ENCODE assay signal across 26 mouse cellular contexts in genomic region chr3:153121934-153122333, GRCm38 (mm10).
DNase-seq lines count a peak whose midpoint lies in the region; ATAC-seq lines count a peak whose summit lies in the region.
"Had no signal": no experiment of that assay in that cellular context is flagged by ENCODE, and none has a peak within 500 bp of the region (broad histone marks: within the 10 kb centered on the region; RNA-seq: fewer than 3 reads in every experiment).

No protein-coding gene starts in this region.

- peak; percentile 64 for DNase-seq in forebrain, embryonic 14.5 days (ENCODE audit: low spot score)
- DNase-seq in layer of hippocampus, postnatal 10 days (ENCODE audit: low spot score in 2 of 2), result peak; percentile 25 to 28
- DNase-seq in layer of hippocampus, adult 9-10 months (ENCODE audit: low spot score), result no peak
- peak; percentile 16 for DNase-seq in right cerebral cortex, postnatal 4 days
- no peak for DNase-seq in right cerebral cortex, postnatal 14 days
- DNase-seq in urinary bladder, postnatal 36 days (ENCODE audit: low spot score in 2 of 2), result no peak
- DNase-seq in left cerebral cortex, adult 18-20 months (ENCODE audit: low spot score in 2 of 2), result no peak
- DNase-seq: adrenal gland, postnatal 10 days; cerebellum, adult 18-20 months; cerebellum, postnatal 10 days; left cerebral cortex, postnatal 4 days; liver, postnatal 0 days; lung, postnatal 14 days; right cerebral cortex, adult 18-20 months; thymus, postnatal 14 days had no signal

- H3K36me3 ChIP-seq in forebrain, embryonic 14.5 days (ENCODE audit: control insufficient read depth, insufficient read depth, low read length), result no peaks in the 10 kb centered on the region
- H3K36me3 ChIP-seq in forebrain, embryonic 15.5 days, result no peaks in the 10 kb centered on the region
- H3K36me3 ChIP-seq: hindbrain, embryonic 12.5 days; intestine, embryonic 15.5 days; liver, embryonic 12.5 days; neural tube, embryonic 12.5 days; stomach, embryonic 15.5 days had no signal

- H3K9ac ChIP-seq in forebrain, embryonic 14.5 days (ENCODE audit: low read length), result no peak overlapping the region
- H3K9ac ChIP-seq in forebrain, embryonic 15.5 days (replicated peaks), result no peak overlapping the region
- H3K9ac ChIP-seq: hindbrain, embryonic 12.5 days; intestine, embryonic 15.5 days; liver, embryonic 12.5 days; liver, postnatal 0 days; neural tube, embryonic 12.5 days; stomach, embryonic 15.5 days had no signal

- no peak overlapping the region for H3K4me3 ChIP-seq in forebrain, embryonic 14.5 days (ENCODE audit: low read depth, low read length)
- no peak overlapping the region for H3K4me3 ChIP-seq in forebrain, embryonic 15.5 days
- H3K4me3 ChIP-seq: hindbrain, embryonic 12.5 days; intestine, embryonic 15.5 days; liver, embryonic 12.5 days; myocyte; neural tube, embryonic 12.5 days; stomach, embryonic 15.5 days had no signal

- H3K9me3 ChIP-seq in forebrain, embryonic 14.5 days (replicated peaks; ENCODE audit: control insufficient read depth, low read length), result no peaks in the 10 kb centered on the region
- H3K9me3 ChIP-seq in forebrain, embryonic 15.5 days, result no peaks in the 10 kb centered on the region
- H3K9me3 ChIP-seq: hindbrain, embryonic 12.5 days; intestine, embryonic 15.5 days; liver, embryonic 12.5 days; neural tube, embryonic 12.5 days; stomach, embryonic 15.5 days had no signal

- WGBS in forebrain, embryonic 14.5 days, result 82% methylated on average over 10 of the region's 10 CpGs
- WGBS in forebrain, embryonic 15.5 days, result 68% methylated on average over 10 of the region's 10 CpGs

- ATAC-seq in forebrain, embryonic 14.5 days, result peak; percentile 61; the same call in 1 of the 2 replicates
- no peak; the same call in 1 of the 2 replicates for ATAC-seq in forebrain, embryonic 15.5 days (replicated peaks)
- ATAC-seq: hindbrain, postnatal 0 days; intestine, embryonic 15.5 days; liver, embryonic 12.5 days; liver, postnatal 0 days; midbrain, embryonic 16.5 days had no signal

- no peak overlapping the region for H3K27ac ChIP-seq in forebrain, embryonic 14.5 days (ENCODE audit: low read depth, low read length)
- H3K27ac ChIP-seq in forebrain, embryonic 15.5 days (replicated peaks), result no peak overlapping the region
- H3K27ac ChIP-seq: hindbrain, embryonic 12.5 days; hindbrain, postnatal 0 days; intestine, embryonic 15.5 days; liver, embryonic 12.5 days; neural tube, embryonic 12.5 days; stomach, embryonic 15.5 days had no signal

- no peaks in the 10 kb centered on the region for H3K4me1 ChIP-seq in forebrain, embryonic 14.5 days (ENCODE audit: control insufficient read depth, insufficient read depth, low read length)
- H3K4me1 ChIP-seq in forebrain, embryonic 15.5 days, result no peaks in the 10 kb centered on the region
- H3K4me1 ChIP-seq: hindbrain, embryonic 12.5 days; intestine, embryonic 15.5 days; liver, embryonic 12.5 days; neural tube, embryonic 12.5 days; stomach, embryonic 15.5 days had no signal

- no peak overlapping the region for H3K4me2 ChIP-seq in forebrain, embryonic 14.5 days (ENCODE audit: low read length)
- H3K4me2 ChIP-seq in forebrain, embryonic 15.5 days (replicated peaks), result no peak overlapping the region
- H3K4me2 ChIP-seq: hindbrain, embryonic 12.5 days; intestine, embryonic 15.5 days; liver, embryonic 12.5 days; midbrain, embryonic 11.5 days; neural tube, embryonic 12.5 days; stomach, embryonic 15.5 days had no signal

- no peaks in the 10 kb centered on the region for H3K27me3 ChIP-seq in forebrain, embryonic 14.5 days (replicated peaks; ENCODE audit: control insufficient read depth, insufficient read depth, low read length)
- no peaks in the 10 kb centered on the region for H3K27me3 ChIP-seq in forebrain, embryonic 15.5 days
- H3K27me3 ChIP-seq: hindbrain, embryonic 12.5 days; intestine, embryonic 15.5 days; neural tube, embryonic 12.5 days; Patski; stomach, embryonic 15.5 days had no signal

Comparison
In these comparisons a context has a peak if more than half of its experiments do, and no peak if none do; other contexts are left out.
1. DNase-seq: peak in forebrain, embryonic 14.5 days (single experiment), layer of hippocampus, postnatal 10 days (2 of 2) and right cerebral cortex, postnatal 4 days (single experiment); none in layer of hippocampus, adult 9-10 months (single experiment), right cerebral cortex, postnatal 14 days (single experiment), urinary bladder, postnatal 36 days (0 of 2) and left cerebral cortex, adult 18-20 months (0 of 2).